Mouse (Mus musculus): ENCODE data around the gene Mrps23. TPM values are rescaled to one million over a fixed set of nuclear protein-coding genes. Genes with fewer than 3 reads are reported as not detected.

The Mrps23 gene
- polyA plus RNA-seq, 1 experiment from 2014 or later, result 28.7 TPM

- 73% methylated on average over 4 of the region's 4 CpGs for WGBS (ENCODE audit: insufficient replicate concordance)
- no peak overlapping the region for H3K4me3 ChIP-seq (ENCODE audit: low read depth, low read length)
- H3K27ac ChIP-seq (ENCODE audit: low read depth), result no peak overlapping the region
- H3K9me3 ChIP-seq (ENCODE audit: low read length), result peaks cover 11% of the 10 kb centered on the region
- no peaks in the 10 kb centered on the region for H3K36me3 ChIP-seq (replicated peaks; ENCODE audit: insufficient read depth, low read length)
- no peak overlapping the region for H3K4me2 ChIP-seq (ENCODE audit: low read depth, low read length)
- H3K4me1 ChIP-seq (ENCODE audit: insufficient read depth), result no peaks in the 10 kb centered on the region
- TF ChIP-seq EP300 (IDR thresholded peaks at IDR 0.05; ENCODE audit: low read depth) (no peak), CTCF (IDR thresholded peaks at IDR 0.05; ENCODE audit: low read depth) (peak; percentile 50)
- no peak overlapping the region for H3K9ac ChIP-seq (replicated peaks)
- ATAC-seq (no peak), DNase-seq (no peak)
- H3K27me3 ChIP-seq (ENCODE audit: insufficient read depth, low read length), result peaks cover 40% of the 10 kb centered on the region
These were observed 54.0 kb downstream of the Mrps23 start for GRCm38 (mm10) chr11:88258212-88258611.

GRCm38 (mm10) chr11:88260463-88260862, 56.3 kb downstream of the Mrps23 start:
- no peaks in the 10 kb centered on the region for H3K36me3 ChIP-seq (replicated peaks; ENCODE audit: insufficient read depth, low read length)
- H3K4me2 ChIP-seq (ENCODE audit: low read depth, low read length), result no peak overlapping the region
- DNase-seq (no peak), ATAC-seq (no peak)
- peaks cover 11% of the 10 kb centered on the region for H3K9me3 ChIP-seq (ENCODE audit: low read length)
- TF ChIP-seq EP300 (IDR thresholded peaks at IDR 0.05; ENCODE audit: low read depth), result no peak
- TF ChIP-seq CTCF (IDR thresholded peaks at IDR 0.05; ENCODE audit: low read depth), result no peak
- no peak overlapping the region for H3K4me3 ChIP-seq (ENCODE audit: low read depth, low read length)
- H3K4me1 ChIP-seq (ENCODE audit: insufficient read depth), result no peaks in the 10 kb centered on the region
- H3K27me3 ChIP-seq (ENCODE audit: insufficient read depth, low read length), result peaks cover 44% of the 10 kb centered on the region
- no peak overlapping the region for H3K27ac ChIP-seq (ENCODE audit: low read depth)
- WGBS (ENCODE audit: insufficient replicate concordance), result 39% methylated on average over 7 of the region's 7 CpGs
- no peak overlapping the region for H3K9ac ChIP-seq (replicated peaks)

Other genes with a start within 250 kb of the Mrps23 start
- gene Dynll2, start 216.9 kb upstream of the Mrps23 start, polyA plus RNA-seq (2015; fragmentation: Nextera tagmentation; extraction: Ambion mirVana), result 10.5 and 11.0 TPM in 2 replicates
- gene Srsf1, start 157.0 kb upstream of the Mrps23 start, polyA plus RNA-seq (2015; fragmentation: Nextera tagmentation; extraction: Ambion mirVana), result 54.8 and 58.6 TPM in 2 replicates
- gene Vezf1, start 136.1 kb upstream of the Mrps23 start, polyA plus RNA-seq (2015; fragmentation: Nextera tagmentation; extraction: Ambion mirVana), result 6.3 TPM in 2 replicates
- gene Cuedc1, start 106.3 kb upstream of the Mrps23 start, polyA plus RNA-seq (2015; fragmentation: Nextera tagmentation; extraction: Ambion mirVana), result 1.2 and 1.6 TPM in 2 replicates
- not detected in 2 replicates for gene Ccdc182, start 89.7 kb downstream of the Mrps23 start, polyA plus RNA-seq (2015; fragmentation: Nextera tagmentation; extraction: Ambion mirVana)